Mouse (Mus musculus) E14TG2a.4 (cell line): Measurements from ENCODE around the gene Car11.

ENCODE experiments used
- CTCF ChIP-seq: conservative IDR thresholded peaks from 2 replicates; pipeline ENCODE4 v1.5.1; 2014; ENCODE audit warnings: low read length
- NANOG ChIP-seq: IDR thresholded peaks from 2 replicates; pipeline ENCODE4 v1.6.1; 2014; ENCODE audit warnings: borderline replicate concordance, low read length, mixed read lengths
- POU5F1 ChIP-seq: IDR thresholded peaks from 2 replicates; pipeline ENCODE4 v1.6.1; 2014; ENCODE audit warnings: low read length, borderline replicate concordance

DNA sequence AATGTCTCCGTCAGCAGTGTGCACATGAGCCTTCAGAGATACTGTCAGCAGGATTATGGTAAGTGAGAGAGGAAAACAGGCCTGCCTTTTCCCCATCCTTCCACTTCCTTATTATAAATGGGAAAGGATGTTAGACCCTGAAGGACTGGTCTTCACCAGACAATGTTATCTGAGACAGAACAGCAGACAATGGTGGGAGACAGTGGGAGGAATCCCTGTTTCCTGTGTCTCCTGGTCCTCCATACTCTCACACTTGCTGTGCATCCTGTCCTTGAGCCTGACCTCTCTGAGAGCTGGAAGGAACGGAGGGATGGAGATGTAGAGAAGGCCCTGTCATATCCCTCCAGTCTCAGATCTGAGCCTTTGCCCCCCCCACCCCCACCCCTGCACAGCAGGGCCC, 7.3 kb upstream of the Car11 start:
- TF ChIP-seq CTCF (no peak), POU5F1 (no peak), NANOG (no peak)
